Mouse (Mus musculus) adrenal gland (tissue): ENCODE data around the gene Prl8a2.

Experiments
- intact Hi-C: fragments of 180-260 bp; cut with DNase I; formaldehyde crosslinking; loops from one replicate; pipeline ENCODE4 v1.15.1; 2025
- long read RNA-seq, 2 experiments: library from polyadenylated mRNA; unstranded; transcript quantifications; one replicate each; pipeline ENCODE4 v2.0.0; 2020; ENCODE audit warnings: borderline replicate concordance in 1 of 2; ENCODE audit not compliant: insufficient replicate concordance in 1 of 2

Gene Prl8a2
- long read RNA-seq, experiment 1, partial matches to known transcripts: 0 of 2 reads
- long read RNA-seq, experiment 1, other reads (novel, unspliced or antisense): 0 of 2 reads
- long read RNA-seq, experiment 2, transcript Prl8a2-201 (6 exons, 939 nt): major isoform, 8 of 8 reads
- long read RNA-seq, experiment 2, partial matches to known transcripts: 0 of 8 reads
- long read RNA-seq, experiment 2, other reads (novel, unspliced or antisense): 0 of 8 reads

- intact Hi-C loops: no loop called here
Measured at GRCm38 (mm10) chr13:27345373-27345772, at the start of gene Prl8a2. TSS of gene Prl8a2 (plus strand) at chr13:27345673.

DNA sequence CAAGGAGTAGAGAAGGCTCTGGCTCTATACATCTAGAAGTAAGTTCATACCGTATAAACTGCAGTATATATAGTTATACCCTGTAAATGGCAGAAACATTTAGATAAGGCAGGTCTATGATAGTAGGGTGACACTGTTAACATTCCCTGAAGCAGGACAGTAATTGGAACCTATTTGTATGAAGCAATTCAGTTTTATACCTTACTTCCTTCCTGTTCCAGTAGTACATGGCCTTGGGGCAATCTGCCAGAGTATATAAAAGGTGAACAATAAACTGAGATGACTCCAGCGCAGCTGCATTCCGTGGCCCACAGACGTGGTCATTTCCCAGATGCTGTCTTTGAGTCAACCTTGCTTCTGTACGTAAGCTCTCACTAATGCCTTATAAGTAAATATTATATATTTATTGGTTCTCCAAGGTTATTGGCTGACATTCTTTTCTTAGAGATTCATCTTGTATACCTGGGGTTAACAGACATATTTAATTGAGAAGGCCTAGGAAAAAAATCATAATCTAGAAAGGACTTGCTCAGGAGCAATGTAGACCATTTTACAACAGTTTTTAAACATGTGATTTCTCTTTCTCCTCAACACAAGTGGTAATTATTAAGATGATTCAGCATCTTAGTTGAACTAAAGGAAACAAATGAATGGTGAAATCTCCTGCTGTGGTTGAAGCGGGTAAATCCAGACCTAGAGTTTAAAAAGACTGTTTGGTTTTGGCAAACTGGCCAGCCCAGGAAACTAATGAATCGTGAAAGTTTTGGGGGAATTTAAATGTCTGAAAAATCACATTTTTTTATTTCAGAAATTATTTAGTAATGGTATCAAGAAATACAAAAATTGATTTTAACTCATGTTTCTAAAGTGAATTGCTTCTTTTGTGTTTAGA lies 32.9 kb upstream of the Prl8a2 start, which contains the start of gene Prl6a1:
TSS of gene Prl6a1 (plus strand) at position 294 of the 892 bp plus-strand sequence.
- intact Hi-C loops: no loop called here

DNA sequence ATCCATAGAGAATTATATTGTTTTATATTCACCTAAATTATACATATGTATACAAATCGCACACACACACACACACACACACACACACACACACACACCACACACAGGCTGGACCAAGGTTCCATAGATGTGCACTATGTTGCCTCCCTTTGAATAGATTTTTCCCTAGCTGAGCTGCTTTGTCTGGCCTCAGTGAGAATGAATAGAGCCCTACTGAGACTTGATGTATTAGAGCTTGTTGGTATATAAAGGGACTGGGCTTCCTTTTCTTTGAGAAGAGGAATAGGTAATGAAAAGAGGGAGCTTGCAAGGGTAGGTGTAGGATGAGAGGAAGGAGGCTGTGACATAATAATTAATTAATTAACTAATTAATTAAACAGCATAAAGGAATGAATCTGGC lies 10.5 kb upstream of the Prl8a2 start:
- intact Hi-C loops: no loop called here

GRCm38 (mm10) chr13:27342733-27343275 lies 2.7 kb upstream of the Prl8a2 start:
- intact Hi-C loops: no loop called here

GRCm38 (mm10) chr13:27390746-27391145 lies 45.3 kb downstream of the Prl8a2 start, which contains the start of gene Prl2b1:
TSS of gene Prl2b1 (minus strand) at chr13:27390846.
- intact Hi-C loops: no loop called here

DNA sequence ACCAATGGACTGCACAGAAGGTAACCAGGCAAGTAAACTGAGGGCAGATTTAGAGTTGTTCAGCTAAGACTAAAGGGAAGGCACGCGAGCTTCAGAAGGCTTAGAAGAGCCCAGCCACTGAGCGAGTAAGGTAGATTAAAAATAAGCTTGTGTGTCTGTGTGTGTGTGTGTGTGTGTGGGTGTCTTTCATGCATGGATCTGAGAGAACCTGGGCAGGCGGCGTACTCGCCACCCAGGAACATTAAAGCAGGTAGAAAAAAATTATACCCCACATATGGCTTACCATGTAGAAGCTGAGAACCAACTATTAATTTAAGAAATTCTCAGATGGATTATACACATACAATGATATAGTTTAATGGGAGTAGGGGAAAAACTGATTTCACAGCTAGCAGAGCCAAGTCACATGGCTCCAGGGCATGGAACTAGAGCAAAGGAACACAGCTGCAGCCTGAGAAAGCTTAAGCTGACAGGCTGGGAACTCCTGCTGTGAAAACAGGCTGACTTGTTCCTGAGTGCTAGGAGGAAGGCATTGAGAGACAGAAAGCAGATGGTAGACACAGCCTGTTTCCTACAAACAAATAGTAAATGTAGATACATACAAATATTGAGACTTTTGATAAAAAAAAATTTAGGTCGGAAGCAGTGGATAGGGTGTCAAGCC lies 53.7 kb downstream of the Prl8a2 start:
- intact Hi-C loops: no loop called here
